Mouse (Mus musculus) frontal cortex, postnatal 36 days (tissue): Measurements from ENCODE around the gene Lin28b.

Experiments
- DNase-seq, 2 experiments: peaks; one replicate each; pipeline ENCODE4 v3.0.0; 2022; ENCODE audit warnings: low spot score in 2 of 2

The Lin28b gene

DNA sequence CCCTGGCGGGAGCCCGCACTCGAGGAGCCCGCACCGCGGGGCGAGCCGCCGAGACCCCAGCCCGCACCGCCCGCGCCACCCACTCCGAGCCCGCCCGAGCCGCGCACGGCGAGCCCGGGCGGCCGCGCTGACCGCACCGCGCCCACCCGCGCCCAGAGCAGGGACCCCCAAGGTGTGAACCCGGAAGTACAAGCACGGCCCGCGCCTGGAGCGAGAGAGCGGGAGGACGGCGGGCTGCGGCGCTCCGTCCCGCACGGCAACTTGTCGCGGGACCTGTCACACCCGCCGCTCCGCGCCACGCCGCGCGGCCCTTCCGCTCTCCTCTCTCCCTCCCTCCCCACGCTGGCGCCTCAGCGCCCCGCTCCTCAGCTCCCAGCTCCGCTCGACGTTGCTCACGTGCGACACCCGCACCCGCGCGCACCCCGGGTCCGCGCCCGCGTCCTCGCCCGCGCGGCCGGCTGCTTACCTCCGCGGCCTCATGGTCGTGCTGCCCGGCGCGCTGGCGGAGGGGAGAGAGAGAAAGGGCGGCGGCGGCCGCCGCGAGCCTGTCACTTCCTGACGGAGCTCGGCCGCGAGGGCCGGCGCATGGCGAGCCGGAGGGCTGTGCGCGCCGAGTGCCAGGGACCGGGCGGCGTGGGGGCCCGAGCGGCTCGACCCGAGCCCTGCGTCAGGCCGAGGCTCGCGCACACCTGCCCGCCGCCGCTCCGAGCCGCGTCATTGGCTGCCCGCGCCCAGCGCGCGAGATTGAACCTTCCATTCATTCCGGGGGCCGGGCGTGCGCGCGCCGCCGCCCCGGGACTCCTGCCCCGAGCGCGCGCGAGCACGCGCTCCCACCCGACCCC is at the start of gene Lin28b:
Lin28b (minus strand) TSS at position 635 of the 842 bp plus-strand sequence.
- DNase-seq = peak; percentile 65 to 80

DNA sequence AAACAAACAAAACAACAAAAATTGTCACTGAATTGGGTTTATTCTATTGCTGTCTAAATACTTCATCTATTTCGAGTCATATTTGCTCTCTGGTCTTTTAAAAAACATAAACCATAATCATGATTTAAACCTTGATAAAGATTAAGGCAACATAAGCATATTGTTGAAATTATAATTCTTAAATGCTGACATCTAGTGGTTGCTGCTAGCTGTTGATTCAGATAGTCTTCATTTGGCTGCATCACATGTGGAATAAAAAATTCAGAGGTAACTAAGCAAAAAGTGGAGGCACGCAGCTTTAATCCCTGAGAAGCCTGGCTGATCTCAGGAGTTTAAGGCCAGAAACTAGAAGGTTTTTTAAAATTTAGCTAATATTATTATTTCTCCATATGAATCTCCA is 25.6 kb upstream of the Lin28b start:
- no peak for DNase-seq

DNA sequence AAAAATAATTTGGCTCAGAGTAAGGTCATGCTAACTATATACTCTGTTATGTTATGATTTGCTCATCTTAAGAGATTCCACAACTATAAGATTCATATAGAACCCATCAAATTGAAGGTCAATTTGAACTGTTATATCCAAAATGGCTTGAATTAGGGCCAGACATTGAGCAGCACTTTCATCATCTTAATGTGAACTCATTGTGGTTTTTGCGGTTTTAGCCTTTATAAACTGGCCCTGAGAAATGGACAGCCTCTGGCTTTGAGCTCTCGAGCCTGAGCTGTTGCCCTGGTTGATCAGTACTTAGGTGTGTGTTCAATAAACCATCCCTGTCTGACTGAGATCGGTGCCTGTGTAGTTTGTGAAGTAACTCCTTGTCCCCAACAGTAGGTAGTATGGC is 24.5 kb upstream of the Lin28b start:
- no peak for DNase-seq

DNA sequence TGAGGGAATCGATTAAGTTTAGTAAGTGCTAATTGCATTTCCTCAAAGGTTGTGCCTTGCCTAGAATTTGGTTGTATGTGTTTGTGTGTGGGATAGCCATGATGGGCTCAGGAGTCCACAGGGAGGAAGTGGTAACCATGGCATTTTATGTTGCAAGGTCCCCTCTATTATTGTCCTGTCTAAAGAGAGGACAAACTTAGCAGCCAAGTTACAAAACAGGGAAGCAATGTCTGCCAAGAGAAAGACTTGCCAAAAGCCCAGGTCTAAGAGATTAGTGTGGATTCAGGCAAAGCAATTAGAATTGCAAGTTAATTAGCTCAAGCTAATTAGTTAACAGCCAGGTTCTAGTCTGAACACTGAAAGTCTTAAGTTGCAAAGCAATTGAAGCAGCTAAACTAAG is 14.1 kb upstream of the Lin28b start:
- DNase-seq = no peak

DNA sequence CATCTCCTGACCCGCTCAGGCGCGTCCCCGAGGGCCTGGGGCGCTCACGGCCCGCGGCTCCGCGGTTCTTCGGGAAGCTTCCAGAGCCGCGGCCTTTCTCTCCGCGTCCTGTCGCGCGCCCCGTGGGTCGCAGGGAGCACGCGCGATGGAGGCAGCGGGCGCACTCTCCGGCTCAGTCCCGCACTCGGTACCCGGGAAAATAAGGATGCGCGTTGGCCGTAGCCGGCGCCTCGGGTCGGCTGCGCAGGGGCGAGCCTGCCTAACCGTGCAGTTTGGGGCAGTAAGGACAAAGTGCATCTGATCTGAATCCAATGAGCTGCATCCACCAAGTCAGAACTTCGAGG is 380 bp upstream of the Lin28b start:
- peak; percentile 29 to 36 for DNase-seq

DNA sequence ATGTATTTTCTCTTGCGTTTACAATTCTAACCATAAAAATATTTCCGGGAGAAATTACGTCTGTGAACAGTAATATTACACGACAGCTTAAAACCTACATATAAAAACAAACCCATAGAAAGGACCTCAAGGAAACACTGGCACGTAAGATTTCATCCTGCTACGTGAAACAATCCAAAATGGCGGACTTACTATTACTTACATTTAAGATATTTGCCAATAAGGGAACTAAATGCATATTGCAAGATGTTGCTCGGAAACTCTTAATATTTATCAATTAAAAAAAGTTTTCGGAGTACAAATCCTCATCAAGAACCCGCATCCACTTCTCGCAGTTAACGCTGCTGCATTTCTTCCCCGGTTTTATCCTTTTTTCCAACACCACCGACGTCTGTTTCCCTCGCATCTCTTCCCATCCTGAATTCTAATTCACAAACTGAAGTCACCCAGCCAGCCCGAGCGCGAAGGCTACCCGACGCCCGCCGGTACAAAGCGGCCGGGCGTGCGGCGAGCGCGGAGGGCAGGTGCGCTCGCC is 902 bp downstream of the Lin28b start:
- DNase-seq = peak; percentile 10 to 13

DNA sequence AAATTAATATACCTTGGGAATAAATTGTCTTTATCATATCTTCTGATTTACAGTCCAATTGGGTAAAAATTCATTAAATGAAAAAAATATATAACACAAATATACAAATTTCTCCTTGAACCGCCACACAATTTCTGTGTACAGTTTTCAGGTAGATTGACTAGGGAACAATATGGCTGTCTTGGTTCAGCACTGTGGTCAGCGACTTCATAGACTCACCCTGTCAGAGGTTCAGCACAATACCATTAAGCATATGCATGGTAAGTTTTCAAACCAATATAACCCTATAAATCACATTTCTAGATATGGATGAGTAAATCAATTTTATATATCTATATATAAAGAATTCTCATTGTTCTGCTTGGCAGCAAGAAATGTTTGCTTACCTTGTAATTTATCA is 3.0 kb downstream of the Lin28b start:
- DNase-seq = no peak

DNA sequence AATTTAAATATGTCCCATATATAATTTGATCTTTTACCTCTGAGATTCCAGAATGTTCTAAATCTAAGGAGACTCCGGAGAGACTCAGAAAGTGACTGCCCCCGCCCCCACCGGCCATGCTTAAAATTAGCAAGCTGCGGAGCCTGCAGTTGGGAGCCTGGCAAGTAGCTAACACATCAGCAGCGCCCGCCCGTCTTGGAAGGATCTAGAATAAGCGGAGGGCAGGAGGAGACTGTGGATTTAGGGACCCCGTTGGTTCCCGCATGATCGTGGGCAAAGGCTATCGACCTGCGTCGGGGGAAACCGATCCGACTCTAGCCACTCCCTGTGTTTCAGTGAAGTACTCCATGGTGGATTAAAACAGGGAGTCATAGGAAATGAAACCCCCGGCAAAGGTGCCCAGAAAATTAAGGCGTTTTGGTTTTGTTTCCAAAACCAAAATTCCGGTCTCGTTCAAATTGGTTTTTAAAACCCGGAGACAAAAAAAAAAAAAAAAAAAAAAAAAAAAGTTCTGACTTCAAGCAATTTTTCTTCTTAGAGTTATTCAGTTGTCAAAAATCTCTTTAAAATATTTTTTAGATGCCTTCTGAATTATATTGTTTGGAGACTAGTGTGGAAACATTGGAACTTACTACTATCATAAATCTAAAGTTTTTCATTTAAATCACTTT is 12.4 kb downstream of the Lin28b start:
- peak; percentile 23 to 35 for DNase-seq

DNA sequence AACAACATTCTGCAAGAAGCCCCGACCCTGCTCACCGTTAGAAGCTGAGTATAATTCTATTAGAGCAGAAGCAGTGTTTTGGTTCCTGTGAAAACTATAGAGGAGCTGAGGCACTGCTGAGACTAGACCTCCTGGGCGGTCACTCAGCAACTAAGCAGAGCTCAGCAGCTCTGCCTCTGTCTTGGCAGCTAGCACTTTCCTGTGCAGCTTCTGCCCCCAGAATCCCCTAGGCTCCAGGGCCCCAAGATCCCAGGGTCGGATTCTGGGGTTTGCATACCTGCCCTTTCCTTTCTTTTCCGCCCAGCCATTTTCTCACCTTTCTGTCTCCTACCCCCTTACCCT is 13.1 kb downstream of the Lin28b start:
- DNase-seq = no peak

DNA sequence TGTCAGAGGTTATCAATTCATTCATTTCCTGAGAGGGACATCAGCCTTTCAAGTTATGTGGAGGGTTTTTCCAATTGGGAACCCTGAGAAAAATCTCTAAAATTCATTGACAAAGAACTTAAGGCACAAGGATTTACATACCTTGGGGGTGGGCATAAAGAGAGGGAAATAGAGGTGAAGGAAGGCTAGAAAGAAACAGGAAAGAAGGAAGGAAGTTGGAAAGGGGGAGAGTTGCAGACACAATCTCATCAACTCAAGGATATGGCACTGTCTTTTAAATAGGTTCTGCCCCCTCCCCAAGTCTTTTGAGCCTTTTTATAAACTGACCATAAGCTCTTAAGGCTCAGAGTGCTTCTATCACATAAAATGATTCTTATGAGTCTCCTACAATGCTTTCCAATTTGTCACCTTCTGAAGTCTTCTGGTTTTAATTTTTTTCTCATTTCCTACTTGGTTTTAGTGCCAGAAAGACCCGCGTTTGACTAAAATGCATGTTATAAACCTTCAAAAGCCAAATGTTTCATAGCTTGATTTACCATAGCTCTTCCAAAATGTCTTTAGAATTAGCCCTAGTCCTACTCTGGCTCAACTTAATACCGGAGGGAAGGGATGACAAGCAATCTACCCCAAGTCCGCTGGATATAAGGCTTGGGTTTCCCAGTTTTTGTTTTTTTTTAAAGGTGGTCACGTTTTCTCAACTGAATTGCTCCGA is 13.6 kb downstream of the Lin28b start:
- DNase-seq = no peak

DNA sequence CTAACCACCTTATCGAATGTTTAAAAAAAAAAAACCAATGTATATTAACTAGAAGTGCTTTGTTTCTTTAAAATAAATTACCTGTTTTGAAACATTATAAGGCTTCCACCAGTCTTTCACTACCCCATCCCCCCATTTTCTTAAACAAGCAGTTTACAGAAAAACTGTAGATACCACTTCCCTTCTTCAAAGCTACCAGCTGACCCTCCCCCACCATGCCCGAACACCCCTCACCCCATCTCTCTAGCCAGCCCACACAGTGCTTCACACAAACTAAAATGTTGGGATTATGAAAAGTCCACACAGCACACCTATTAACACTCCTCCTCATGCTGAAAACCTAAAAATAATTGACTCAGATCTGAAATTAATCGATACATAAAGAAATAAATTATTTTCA is 14.9 kb downstream of the Lin28b start:
- DNase-seq = no peak

DNA sequence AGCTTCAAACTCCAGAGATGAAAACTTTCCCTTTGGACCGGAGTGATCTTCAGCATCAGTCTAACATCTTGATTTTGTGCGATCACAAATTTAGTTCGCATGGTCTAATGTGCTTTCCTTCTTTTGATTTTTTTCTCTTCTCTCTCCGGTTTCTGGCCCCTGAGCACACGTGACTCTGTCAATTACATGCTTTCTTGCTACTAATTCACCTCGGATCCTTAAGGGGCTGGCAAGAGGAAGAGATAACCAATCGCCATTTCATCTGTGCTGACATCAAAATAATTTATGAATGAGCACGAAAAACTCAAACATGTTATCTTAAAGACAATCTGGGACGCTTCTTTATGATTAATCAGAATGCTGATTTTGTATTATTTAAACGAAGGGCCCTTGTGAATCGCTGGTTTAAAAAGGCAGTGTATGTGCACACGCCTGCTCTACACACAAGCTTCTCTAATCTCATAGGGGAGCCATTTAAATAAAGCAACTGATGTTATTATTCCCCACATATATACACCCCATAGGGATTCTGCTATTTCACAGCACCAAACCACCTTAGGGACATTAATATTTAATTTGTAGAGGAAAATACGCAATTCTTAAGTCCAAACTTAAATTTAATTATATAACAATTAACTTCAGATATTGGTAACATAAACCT is 16.0 kb downstream of the Lin28b start:
- no peak for DNase-seq

DNA sequence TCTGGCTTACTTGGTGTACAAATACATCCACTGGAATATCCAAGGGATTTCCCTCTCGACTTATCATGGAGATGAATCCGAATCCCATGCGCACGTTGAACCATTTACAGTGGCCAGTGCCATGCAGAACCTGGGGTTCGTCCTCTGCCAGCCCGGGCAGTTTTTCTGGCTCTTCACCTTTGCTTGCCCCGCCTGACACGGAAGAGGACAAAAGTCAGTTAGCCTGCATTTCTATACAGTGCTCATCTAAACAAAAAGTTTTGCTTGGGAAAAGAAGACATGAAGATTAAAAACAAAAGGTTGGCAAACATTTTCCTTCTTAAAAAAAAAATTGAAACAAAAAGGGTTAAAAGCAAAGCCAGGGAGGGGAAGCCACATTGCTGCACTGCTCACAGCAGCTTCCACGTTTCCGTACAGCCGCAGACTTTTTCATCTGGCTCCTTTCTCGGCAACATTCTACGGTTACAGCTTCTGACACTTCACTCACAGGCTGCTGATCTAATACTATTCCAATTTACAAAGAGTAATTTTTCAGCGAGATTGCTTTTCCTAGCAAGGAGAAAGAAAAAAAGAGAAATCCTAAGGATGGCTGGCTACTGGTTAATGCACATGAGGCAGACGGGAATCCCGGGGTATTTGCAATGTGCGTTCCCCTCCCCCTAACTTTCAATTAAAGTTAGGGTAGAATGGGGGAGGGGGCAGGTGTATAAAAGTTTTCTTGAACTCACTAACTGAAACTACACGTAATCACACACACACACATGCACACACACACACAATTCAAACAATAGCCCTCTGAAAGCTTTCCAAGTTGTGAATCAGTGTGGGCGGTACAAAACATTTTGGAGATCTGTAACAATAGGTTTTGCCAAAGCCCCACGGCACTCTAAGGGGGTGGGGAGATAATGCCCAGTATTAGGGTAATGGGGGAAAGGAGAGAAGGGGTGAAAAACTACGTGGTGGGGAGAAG is 16.9 kb downstream of the Lin28b start:
- DNase-seq = no peak

DNA sequence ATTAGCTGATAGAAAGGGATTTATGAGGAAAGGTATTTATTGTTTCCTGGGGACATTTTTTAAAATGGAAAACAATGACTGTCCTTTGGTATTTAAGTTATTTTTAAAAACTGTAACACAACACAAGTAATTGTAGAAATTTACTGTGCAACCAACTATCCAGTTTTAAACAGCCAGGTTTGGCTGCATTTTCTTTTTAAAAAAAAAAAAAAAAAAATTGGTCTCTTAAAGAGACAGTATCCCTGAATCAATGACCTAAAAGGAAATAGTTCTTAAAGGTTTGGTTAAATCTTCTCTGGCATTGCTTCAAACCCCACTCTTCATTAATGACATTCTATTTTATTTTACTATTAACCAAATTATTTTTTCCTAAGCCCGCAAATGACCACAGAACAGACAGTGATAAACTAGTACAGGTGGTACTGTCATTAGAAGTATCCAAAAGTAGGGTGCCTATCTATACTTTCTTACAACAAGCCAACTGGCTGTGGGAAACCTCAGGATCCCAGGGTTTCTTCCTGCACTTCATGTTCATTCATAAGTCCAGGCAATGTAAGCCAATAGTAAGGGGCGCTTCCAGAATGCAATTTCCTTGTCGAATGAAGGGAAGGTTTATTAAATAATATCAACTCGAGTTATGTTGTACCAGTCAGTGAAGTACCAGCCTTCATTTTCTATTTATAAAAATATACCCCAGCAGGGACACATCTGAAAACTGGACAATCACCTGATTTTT is 17.8 kb downstream of the Lin28b start:
- no peak for DNase-seq

DNA sequence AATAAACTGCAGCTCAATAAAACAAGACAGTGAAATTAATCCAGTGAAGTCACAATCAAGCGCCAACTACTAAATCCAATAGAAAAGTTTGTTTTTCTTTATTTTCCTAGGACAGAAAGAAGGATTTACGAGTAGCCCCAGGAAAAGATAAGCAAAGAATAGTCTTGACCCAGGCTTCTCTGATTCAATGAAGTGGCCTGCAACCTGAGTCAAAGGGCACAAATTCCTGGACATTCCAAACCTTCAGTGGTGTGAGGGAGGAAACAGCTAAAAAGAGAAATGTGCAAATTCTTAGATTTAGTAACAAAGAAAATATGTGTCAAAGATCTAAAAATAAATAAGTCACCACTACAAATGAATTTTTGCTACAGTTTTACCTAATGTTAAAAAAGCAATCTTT is 27.6 kb downstream of the Lin28b start:
- no peak for DNase-seq

DNA sequence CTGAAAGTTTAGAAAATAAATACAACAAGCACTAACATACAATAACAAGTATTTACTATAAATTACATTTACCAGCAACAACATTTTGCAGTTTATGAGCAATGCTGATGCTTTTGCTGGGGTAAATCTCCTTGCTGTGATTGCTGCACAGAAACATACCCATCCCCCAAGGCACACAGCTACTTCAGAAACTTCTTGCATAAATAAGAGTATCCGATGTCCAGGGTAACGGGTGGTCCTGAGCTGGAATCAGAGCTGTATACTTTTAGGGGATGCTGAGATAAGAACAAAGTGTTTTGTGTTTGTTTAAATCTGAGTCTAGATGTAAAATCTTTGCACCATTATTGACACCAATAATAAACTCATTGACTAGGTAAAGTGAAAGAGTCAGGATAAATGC is 28.1 kb downstream of the Lin28b start:
- DNase-seq = no peak

DNA sequence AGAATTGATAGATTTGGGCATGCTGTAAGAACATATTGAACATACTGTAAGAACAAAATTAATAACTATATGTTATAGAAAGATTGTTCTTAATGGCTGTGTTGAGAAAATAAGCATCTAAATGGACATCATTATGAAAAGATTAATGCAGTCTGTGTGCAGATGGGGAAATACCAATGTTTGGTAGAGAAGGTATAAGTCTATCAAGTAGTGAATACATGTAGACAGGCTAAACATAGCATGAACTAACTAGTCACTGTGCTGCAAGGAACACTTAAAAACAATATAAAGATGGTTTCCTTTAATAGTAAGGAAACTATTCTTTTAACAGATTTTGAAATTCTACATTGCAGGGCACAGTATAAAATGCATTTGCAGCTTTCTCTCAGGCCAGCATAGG is 39.6 kb downstream of the Lin28b start:
- DNase-seq = no peak

DNA sequence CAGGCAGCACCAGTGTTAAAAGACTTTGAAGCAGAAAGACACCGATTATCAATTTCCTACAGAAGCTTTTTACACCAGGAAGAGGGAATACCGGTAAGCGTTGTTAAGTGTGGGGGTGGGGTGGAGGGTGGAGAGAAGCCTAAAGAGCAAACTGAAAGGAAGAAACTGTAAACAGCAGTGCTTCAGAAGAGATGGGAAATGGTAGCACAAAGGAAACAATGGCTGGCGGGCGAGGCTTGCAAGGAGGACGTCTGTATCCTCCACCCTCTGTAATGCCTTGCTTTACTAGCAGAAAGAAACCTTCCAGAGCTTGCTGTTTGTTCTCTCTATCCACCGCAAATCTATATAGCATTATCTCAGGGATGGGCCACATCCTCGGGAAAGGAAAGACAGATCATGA is 40.0 kb downstream of the Lin28b start:
- DNase-seq = no peak

DNA sequence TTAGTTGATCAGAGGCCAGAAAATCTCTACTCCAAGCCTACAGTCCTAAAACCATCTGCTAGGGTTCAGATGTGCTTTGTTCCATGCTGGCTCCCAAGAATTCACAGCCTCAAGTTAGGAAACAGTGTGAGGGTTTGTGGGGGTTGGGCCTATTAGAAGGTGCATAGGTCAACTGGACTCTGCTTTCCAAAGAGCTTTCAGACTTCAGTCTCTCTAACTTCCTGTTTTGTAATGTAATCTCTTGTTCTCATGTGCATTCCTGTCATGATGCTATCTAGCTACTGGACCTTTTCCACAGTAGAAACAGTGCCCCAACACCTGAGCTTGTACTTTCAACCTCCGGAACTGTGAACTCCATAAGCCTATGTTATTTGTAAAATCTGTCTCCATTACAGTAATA is 63.8 kb downstream of the Lin28b start:
- DNase-seq = no peak

DNA sequence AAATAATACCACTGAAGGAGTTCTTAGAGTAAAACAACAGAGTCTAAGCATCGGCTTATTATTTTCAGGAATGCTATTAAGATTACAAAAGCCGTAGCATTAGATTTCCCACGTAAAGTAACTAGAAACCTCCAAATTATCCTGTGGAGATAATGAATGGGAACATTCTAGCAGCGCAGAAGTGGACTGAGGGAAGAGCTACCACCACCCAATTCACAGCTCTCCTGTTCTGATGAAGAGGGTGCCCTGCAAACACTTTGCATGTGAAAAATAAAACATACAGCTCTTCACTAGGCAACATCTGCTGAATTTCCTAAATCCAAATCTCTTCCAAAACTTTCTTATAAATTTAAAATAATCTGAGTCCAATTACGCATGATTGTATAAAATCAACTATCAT is 74.1 kb downstream of the Lin28b start:
- DNase-seq = no peak
